Mouse (Mus musculus) cerebellum, adult 11 months (tissue): ENCODE results near the gene Cacnb2.

Experiments used
- DNase-seq: peaks from one replicate; pipeline ENCODE4 v3.0.0; 2022

Cacnb2 gene

GRCm38 (mm10) chr2:14992531-14992930 lies 389.6 kb downstream of the Cacnb2 start:
- DNase-seq, result no peak

GRCm38 (mm10) chr2:14996036-14996435 lies 393.1 kb downstream of the Cacnb2 start:
- no peak for DNase-seq

DNA sequence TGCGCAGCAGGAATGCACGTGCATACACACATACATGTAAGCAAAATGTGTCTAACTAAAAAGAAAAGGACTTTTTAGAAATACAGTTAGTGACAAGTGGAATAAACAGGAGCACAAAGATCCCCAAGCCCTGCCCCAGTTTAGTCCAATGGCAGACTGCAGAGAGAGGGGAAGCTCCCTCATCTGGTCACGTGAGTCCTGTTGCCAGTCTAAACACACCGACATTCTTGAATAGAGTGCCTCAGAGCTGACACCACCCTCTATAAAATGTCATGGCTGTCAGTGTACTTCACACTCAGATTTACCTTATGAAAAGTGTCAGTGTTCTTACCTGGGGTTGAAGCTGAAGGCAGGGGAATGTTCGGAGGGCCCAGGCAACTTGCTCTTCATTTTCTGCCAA lies 394.9 kb downstream of the Cacnb2 start:
- DNase-seq, result no peak

DNA sequence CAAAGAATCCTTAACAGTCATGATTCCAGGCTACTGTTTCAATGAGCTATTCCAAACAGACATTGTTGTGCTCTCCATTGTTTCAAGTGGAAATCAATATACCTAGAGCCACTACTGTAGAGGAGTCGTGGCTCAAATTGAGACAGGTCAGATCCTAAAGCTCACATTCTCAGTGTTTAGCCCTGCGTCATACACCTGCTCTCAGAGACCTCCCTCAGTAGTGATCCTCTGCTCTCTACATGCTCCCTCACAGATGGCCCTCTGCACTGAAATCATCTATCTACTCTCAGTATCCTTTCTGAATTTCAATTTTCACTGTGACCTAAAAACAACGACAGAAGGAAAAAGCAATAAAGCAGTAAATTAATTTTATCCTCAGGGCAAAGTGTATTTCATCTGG lies 404.6 kb downstream of the Cacnb2 start:
- no peak for DNase-seq

DNA sequence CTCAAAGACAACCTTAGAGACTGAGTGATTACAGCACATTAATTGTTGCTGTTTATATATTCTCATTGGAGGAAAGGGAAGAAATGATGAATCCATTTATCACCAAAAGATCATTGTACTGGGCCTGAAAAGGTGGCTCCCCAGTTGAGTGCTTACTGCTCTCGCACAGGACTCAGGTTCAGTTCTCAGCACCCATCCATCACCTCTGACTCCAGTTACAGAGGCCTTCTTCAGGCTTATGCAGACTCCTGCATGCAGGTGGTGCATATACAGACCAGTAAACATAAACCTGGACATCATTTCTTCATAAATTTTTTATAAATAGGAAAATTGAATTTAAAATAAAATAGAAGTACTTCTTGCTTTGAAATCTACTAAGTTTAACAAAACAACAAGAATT lies 405.2 kb downstream of the Cacnb2 start:
- DNase-seq, result no peak

DNA sequence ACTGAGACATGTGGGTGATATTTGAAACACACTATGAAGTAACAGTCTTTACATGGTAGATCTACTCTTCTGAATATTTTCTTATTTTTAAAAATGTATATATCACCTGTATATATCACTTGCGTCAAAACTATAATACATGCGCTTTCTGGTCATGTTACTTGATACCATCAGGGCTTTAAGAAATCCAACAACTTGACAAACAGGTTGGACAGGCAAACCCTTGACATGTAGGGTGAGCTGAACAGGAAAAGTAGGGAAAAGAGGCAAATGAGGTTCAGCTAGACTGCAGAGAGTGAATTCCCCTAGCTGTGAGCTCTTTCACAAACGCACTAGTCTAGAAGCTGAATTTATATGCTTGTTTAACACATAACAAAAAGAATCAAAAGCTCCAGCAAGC lies 423.9 kb downstream of the Cacnb2 start:
- DNase-seq, result no peak

DNA sequence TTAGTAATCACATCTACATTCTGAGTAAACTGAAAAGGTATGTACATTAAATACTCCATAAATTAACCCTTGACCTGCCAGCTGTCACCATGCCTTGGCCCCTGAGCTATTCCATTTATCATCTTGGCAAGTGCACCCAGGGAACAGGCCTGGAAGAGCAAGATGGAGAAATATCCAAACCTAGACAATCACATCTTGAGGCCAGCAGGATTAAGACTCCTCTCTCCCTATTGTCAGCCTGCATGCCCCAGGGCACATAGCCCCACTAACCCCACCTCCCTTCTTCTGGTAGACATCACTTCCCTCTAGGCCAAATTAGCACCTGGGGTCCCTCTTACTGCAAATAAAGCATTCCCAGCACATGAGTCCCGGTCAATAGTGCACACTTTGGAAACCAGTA lies 424.9 kb downstream of the Cacnb2 start:
- DNase-seq, result no peak
